In the genomic region with DNA sequence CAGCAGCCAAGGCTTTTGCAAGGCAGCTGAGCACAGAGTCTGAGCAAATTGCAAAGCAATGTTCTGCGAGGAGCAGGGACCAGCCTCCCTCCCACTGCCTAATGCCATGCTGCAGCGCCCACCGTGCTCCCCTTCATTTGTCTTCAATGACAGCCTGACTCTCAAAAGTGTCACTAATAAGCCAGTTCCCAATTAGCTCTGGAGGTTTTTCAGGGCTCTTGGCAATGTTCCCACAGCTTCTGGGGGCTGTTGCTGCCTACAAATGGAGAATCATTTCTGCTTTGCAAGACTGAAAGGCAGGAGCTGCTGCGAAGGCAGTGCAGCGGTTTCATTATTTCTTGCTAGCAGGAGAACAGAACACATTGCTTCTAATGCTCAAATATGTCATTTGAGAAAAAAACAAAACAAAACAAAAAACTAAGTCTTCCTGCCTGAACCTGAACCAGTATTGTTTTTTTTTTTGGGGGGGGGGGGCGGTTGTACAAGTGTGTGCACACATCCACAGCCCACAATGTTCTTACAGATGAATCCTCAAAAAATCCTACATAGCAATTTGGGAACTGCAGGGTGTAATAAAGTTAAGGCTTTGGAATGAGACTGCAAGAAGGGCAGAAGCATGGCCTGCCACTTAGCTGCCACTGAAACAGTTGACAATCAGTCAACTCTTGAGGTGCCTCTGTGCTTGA, we compare ENCODE assay signal across 9 mouse cellular contexts.
DNase-seq lines count a peak whose midpoint lies in the region; ATAC-seq and TF ChIP-seq lines count a peak whose summit lies in the region.
"Had no signal": no experiment of that assay in that cellular context is flagged by ENCODE, and none has a peak within 500 bp of the region (broad histone marks: within the 10 kb centered on the region; RNA-seq: fewer than 3 reads in every experiment).

No protein-coding gene starts in this region.

- no peaks in the 10 kb centered on the region for H3K9me3 ChIP-seq in kidney, embryonic 15.5 days (replicated peaks)

- peak overlapping the region; percentile 68 for H3K27ac ChIP-seq in left cerebral cortex, adult 2 months
- no peak overlapping the region for H3K27ac ChIP-seq in kidney, embryonic 15.5 days

- no peak for TF ChIP-seq CTCF in left cerebral cortex, adult 2 months (IDR thresholded peaks at IDR 0.05)

- H3K4me3 ChIP-seq in left cerebral cortex, adult 2 months = no peak overlapping the region
- no peak overlapping the region for H3K4me3 ChIP-seq in kidney, embryonic 15.5 days (replicated peaks)

- 43% methylated on average over 6 of the region's 6 CpGs for WGBS in kidney, embryonic 15.5 days

- no peaks in the 10 kb centered on the region for H3K4me1 ChIP-seq in kidney, embryonic 15.5 days

- no peaks in the 10 kb centered on the region for H3K27me3 ChIP-seq in kidney, embryonic 15.5 days

- H3K9ac ChIP-seq in kidney, embryonic 15.5 days = no peak overlapping the region

- H3K4me2 ChIP-seq in kidney, embryonic 15.5 days = no peak overlapping the region

- no peaks in the 10 kb centered on the region for H3K36me3 ChIP-seq in kidney, embryonic 15.5 days

- intact Hi-C loops in heart, postnatal 36 days (cut with DNase I) = no loop called here
- intact Hi-C loops in left cerebral cortex, adult 2 months (cut with DNase I) = loop anchor here (5.0 kb wide), 1 partner anchor 155 kb away; no protein-coding TSS in a partner anchor
- intact Hi-C loops in heart, postnatal 14 days (cut with DNase I) = no loop called here

- DNase-seq in heart, postnatal 4 days = peak; percentile 4
- DNase-seq in heart, postnatal 36 days = no peak
- peak; percentile 89 to 90 for DNase-seq in frontal cortex, adult 2 months (ENCODE audit: extremely low spot score in 1 of 2, low spot score in 1 of 2)
- peak; percentile 67 to 83 for DNase-seq in left cerebral cortex, adult 2 months (ENCODE audit: extremely low spot score in 1 of 2, low spot score in 2 of 2)
- peak; percentile 89 for DNase-seq in right cerebral cortex, adult 18-20 months
- DNase-seq in heart, postnatal 14 days = no peak

- ATAC-seq in monocyte, adult 5-6 weeks (replicated peaks; ENCODE audit: insufficient number of reproducible peaks, low FRiP score, low TSS enrichment, poor library complexity, severe bottlenecking) = no peak
- no peak for ATAC-seq in kidney, embryonic 15.5 days (replicated peaks; ENCODE audit: low FRiP score)
- ATAC-seq: CD4-positive, CD25-positive, alpha-beta regulatory T cell, adult 4 months had no signal

Comparison
In these comparisons a context has a peak if more than half of its experiments do, and no peak if none do; other contexts are left out.
1. DNase-seq: peak in heart, postnatal 4 days (single experiment), frontal cortex, adult 2 months (2 of 2), left cerebral cortex, adult 2 months (2 of 2) and right cerebral cortex, adult 18-20 months (single experiment); none in heart, postnatal 36 days (0 of 2) and heart, postnatal 14 days (0 of 2).